Mouse (Mus musculus) midbrain, embryonic 13.5 days (tissue): ENCODE results near the gene Ube2d2b. TPM values are rescaled to one million over a fixed set of nuclear protein-coding genes. Genes with fewer than 3 reads are reported as not detected.

ENCODE experiments used
- ATAC-seq: fragments of 200-750 bp; cut with Nextera tagmentation; 2 replicates; pipeline ENCODE4 v1.8.0; 2017; ENCODE audit warnings: mild to moderate bottlenecking, moderate TSS enrichment, moderate library complexity
- H3K27ac ChIP-seq: fragments of 300-500 bp; sonication (generic); 2 replicates; pipeline ENCODE4 v1.5.1; 2015; ENCODE audit warnings: inconsistent platforms, mild to moderate bottlenecking, moderate library complexity
- H3K27me3 ChIP-seq: fragments of 300-500 bp; sonication (generic); 2 replicates; pipeline ENCODE4 v1.6.1; 2015; ENCODE audit warnings: mild to moderate bottlenecking, inconsistent platforms
- H3K36me3 ChIP-seq: fragments of 300-500 bp; sonication (generic); 2 replicates; pipeline ENCODE4 v1.6.1; 2015; ENCODE audit warnings: mild to moderate bottlenecking, inconsistent platforms
- H3K4me1 ChIP-seq: fragments of 300-500 bp; sonication (generic); replicated peaks from 2 replicates; pipeline ENCODE4 v1.6.1; 2015; ENCODE audit warnings: inconsistent platforms
- H3K4me2 ChIP-seq: fragments of 300-500 bp; sonication (generic); replicated peaks from 2 replicates; pipeline ENCODE4 v1.6.1; 2015; ENCODE audit warnings: moderate library complexity, mild to moderate bottlenecking, inconsistent platforms
- H3K4me3 ChIP-seq: fragments of 300-500 bp; sonication (generic); replicated peaks from 2 replicates; pipeline ENCODE4 v1.5.1; 2015; ENCODE audit warnings: mild to moderate bottlenecking, inconsistent platforms
- H3K9ac ChIP-seq: fragments of 300-500 bp; sonication (generic); replicated peaks from 2 replicates; pipeline ENCODE4 v1.6.1; 2015; ENCODE audit warnings: mild to moderate bottlenecking, inconsistent platforms
- H3K9me3 ChIP-seq: fragments of 300-500 bp; sonication (generic); 2 replicates; pipeline ENCODE4 v1.6.1; 2016; ENCODE audit warnings: mild to moderate bottlenecking, inconsistent platforms
- WGBS: fragments of 180-500 bp; shearing (Covaris S2); methylation state at CpG from one replicate; pipeline ENCODE4 v1.1.7; 2015; 5-methylcytosine and 5-hydroxymethylcytosine counted together
- polyA plus RNA-seq: library from polyadenylated mRNA; unstranded; fragments of >200 nt; fragmentation: Nextera tagmentation; extraction: Ambion mirVana; gene quantifications from 2 replicates; pipeline ENCODE4 v1.2.1, GENCODE M21; 2015

Ube2d2b gene
- polyA plus RNA-seq, 1 experiment from 2014 or later: 0.12 TPM

- peaks cover 8% of the 10 kb centered on the region for H3K4me1 ChIP-seq
- no peak overlapping the region for H3K27ac ChIP-seq
- ATAC-seq: no peak
- H3K9me3 ChIP-seq: no peaks in the 10 kb centered on the region
- H3K36me3 ChIP-seq: no peaks in the 10 kb centered on the region
- WGBS: 52% methylated on average over 2 of the region's 2 CpGs
- H3K9ac ChIP-seq: no peak overlapping the region
- H3K4me3 ChIP-seq: no peak overlapping the region
- no peak overlapping the region for H3K4me2 ChIP-seq
- H3K27me3 ChIP-seq: no peaks in the 10 kb centered on the region
These were observed 29.1 kb downstream of the Ube2d2b start for GRCm38 (mm10) chr5:107858963-107859362.

DNA sequence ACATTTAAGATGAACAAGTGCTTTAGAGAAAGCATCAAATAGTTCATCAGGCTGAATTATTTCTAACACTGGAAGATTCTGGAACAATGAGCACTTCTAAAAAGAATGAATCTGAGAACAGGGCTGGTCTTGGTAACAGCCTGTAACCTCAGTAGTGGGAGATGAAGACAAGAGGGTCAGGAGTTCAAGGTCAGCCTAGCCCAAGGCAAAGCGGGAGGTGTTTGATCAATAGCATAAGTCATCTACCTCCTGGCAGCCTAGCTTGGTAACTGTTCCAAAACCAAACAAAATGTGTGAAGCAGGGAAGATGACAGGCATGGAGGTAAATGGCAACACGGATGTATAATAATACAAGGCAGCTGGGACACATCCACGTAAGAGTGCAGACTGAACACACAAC is 34.1 kb downstream of the Ube2d2b start:
- ATAC-seq: no peak
- Histone ChIP-seq H3K4me3 (no peak overlapping the region), H3K27me3 (no peaks in the 10 kb centered on the region), H3K4me2 (no peak overlapping the region), H3K9ac (no peak overlapping the region), H3K9me3 (no peaks in the 10 kb centered on the region), H3K36me3 (no peaks in the 10 kb centered on the region), H3K27ac (no peak overlapping the region), H3K4me1 (peaks cover 8% of the 10 kb centered on the region; the same call in 1 of the 2 replicates)
- WGBS: 87% methylated on average over 3 of the region's 3 CpGs

DNA sequence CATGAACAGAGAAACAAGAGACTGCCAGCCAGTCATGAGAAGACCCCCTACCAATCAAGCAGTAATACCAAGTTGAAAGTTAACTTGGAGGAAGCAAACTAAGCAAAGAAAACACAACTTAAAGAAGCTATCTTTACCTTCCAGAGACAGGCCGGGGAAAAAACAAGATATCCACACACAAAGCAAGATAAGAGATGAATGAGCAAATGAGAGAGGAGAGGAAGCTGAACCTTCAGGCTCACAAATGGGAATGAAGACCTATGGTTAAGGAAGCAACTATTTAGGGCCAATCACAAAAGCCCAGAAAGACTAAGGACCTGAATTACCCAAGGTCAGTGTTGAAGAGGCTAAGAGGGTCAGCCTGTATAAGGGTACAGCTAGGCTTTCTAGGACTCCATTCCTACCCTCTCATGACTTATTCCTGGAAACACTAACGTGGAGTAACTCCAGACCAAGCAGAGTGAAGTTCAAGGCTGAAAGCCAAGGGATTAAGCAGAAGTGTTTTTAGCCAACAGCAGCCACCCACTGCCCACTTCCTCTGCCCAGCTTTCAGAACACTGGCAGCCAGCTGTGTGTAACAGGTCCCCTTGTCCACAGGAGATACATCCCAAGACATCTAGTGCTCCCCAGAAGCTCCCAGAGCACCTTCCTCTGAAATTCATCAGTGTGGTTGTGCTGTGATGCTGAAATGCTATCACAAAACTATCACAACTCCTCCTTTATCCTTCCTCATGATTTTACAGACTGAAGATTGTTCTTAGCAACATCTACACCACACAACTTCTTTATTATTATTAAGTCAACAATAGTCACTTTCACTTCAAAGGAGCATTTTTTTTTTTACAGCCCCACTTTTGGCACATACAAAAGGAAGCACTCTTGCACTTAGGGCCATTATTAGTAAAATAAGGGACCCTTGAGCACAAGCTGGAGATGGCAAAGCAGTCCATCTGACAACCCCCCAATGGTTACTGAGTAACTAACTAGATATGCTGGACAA is 36.5 kb downstream of the Ube2d2b start:
- H3K27ac ChIP-seq: no peak overlapping the region
- 82% methylated on average over 2 of the region's 2 CpGs for WGBS
- no peak overlapping the region for H3K4me2 ChIP-seq
- ATAC-seq: no peak
- 0 out of 2 replicates have a peak, but pooled peaks cover 4% of the 10 kb centered on the region for H3K27me3 ChIP-seq
- no peak overlapping the region for H3K4me3 ChIP-seq
- peaks cover 8% of the 10 kb centered on the region; the same call in 1 of the 2 replicates for H3K4me1 ChIP-seq
- no peaks in the 10 kb centered on the region for H3K9me3 ChIP-seq
- H3K36me3 ChIP-seq: no peaks in the 10 kb centered on the region
- no peak overlapping the region for H3K9ac ChIP-seq

DNA sequence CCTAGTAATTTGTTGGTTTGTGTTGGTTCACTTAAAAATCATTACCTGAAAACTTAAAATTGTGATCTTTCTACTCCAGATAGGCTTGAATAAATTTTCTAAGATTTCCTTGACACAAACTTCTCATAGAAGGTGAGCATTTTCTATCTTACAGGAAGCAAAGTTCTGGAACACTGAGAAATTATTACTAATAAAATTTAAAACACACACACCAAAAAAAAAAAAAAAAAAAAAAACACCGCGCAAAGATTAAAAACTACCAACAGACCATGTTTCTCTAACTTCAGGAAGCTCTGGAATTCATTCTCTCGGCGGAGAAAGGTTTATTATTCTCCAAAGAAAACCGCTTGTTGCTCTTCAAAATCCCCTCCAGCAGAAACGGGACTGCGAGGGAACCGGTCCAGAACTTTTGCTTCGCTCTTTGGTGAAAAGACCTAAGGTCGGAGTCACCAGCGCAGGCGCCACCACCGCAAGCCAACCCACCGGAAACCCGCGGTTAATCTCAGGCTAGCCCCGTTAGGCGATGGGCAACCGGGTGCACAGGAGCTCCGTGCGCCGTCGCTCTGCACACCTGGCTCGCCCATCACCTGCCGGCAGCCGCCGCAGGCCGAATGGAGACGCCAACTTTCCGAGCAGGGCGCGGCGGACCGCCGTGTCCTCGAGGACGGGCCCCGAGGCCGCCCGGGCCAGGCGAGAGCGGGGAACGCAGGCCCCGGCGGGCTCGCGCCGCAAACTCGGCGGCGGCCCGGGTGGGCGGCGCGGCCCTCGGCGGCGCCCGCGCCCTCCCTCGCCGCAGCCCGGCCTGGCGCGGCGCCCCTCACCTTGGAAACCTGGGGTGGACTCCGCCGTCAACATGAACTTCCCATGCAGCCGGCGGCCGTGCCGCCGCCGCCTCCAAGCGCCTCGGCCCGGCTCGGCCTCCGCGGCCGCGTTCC is 38.3 kb downstream of the Ube2d2b start:
- ATAC-seq: peak; percentile 83
- Histone ChIP-seq H3K4me2 (peak overlapping the region; percentile 74), H3K27me3 (0 out of 2 replicates have a peak, but pooled peaks cover 4% of the 10 kb centered on the region), H3K4me1 (peaks cover 8% of the 10 kb centered on the region; the same call in 1 of the 2 replicates), H3K9me3 (no peaks in the 10 kb centered on the region), H3K27ac (peak overlapping the region; percentile 92), H3K4me3 (peak overlapping the region; percentile 83), H3K36me3 (no peaks in the 10 kb centered on the region), H3K9ac (peak overlapping the region; percentile 88)
- under 1% methylated on average over 69 of the region's 82 CpGs for WGBS

DNA sequence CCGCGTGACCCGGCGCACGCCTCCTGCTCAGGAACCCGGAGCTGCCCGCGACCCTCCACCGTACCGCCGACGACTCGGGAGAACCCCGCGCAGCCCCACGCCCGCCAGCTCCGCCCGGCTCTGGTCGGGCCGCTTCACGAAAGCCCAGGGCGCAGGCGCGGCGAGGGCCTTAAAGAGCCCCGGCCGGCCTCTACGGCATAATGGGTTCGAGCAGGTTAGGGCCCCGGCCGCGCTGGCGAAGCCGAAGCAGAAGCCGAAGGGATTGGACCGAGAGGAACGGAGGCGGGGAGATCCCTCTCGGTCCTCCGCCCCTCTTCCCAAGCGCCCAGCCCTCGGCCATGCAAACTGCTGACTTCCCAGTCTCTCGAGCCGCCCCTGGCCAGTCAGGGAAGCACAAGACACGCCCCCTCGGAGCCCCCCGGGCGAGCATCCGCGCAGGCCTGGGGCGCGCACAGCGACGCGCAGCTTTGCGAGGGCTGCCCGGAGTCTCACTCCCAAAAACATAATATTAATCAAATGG is 39.1 kb downstream of the Ube2d2b start:
- peak overlapping the region; percentile 74 for H3K4me2 ChIP-seq
- H3K9me3 ChIP-seq: no peaks in the 10 kb centered on the region
- peaks cover 8% of the 10 kb centered on the region; the same call in 1 of the 2 replicates for H3K4me1 ChIP-seq
- peak overlapping the region; percentile 92 for H3K27ac ChIP-seq
- no peaks in the 10 kb centered on the region for H3K36me3 ChIP-seq
- ATAC-seq: peak; percentile 100
- H3K9ac ChIP-seq: peak overlapping the region; percentile 88
- H3K27me3 ChIP-seq: 0 out of 2 replicates have a peak, but pooled peaks cover 4% of the 10 kb centered on the region
- WGBS: under 1% methylated on average over 55 of the region's 58 CpGs
- H3K4me3 ChIP-seq: peak overlapping the region; percentile 83

DNA sequence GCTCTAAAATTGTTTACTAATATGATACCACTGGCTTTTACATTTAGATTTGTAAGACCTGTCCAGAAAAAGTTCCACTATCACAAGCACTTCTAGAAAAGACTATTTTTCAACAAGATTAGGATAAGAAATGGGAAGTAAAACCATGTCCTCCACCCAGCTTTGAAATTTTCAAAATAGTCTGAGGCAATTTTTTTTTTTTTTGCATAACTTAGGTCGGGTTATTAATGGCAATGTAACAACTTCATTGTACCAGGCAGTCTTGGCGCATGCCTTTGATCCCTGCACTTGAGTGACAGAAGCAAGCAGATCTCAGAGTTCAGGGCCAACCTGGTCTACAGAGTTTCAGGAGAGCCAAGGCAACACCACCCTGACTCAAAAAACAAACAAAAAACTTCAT is 39.8 kb downstream of the Ube2d2b start:
- Histone ChIP-seq H3K27ac (no peak overlapping the region), H3K4me3 (no peak overlapping the region), H3K4me2 (no peak overlapping the region), H3K9me3 (no peaks in the 10 kb centered on the region), H3K27me3 (0 out of 2 replicates have a peak, but pooled peaks cover 4% of the 10 kb centered on the region), H3K9ac (no peak overlapping the region), H3K4me1 (peaks cover 8% of the 10 kb centered on the region; the same call in 1 of the 2 replicates), H3K36me3 (no peaks in the 10 kb centered on the region)
- no peak for ATAC-seq
- 62% methylated on average over 2 of the region's 2 CpGs for WGBS

GRCm38 (mm10) chr5:107873330-107873729 is 43.4 kb downstream of the Ube2d2b start:
- no peak overlapping the region for H3K9ac ChIP-seq
- no peak for ATAC-seq
- H3K4me2 ChIP-seq: no peak overlapping the region
- no peak overlapping the region for H3K27ac ChIP-seq
- H3K4me1 ChIP-seq: no peaks in the 10 kb centered on the region
- WGBS: 91% methylated on average over 6 of the region's 6 CpGs
- H3K36me3 ChIP-seq: no peaks in the 10 kb centered on the region
- no peak overlapping the region for H3K4me3 ChIP-seq
- H3K27me3 ChIP-seq: 0 out of 2 replicates have a peak, but pooled peaks cover 4% of the 10 kb centered on the region
- no peaks in the 10 kb centered on the region for H3K9me3 ChIP-seq

- 67% methylated on average over 7 of the region's 7 CpGs for WGBS
These were observed 44.0 kb downstream of the Ube2d2b start for GRCm38 (mm10) chr5:107873886-107874302.

GRCm38 (mm10) chr5:107874561-107875260 is 44.8 kb downstream of the Ube2d2b start, which contains the start of gene Evi5:
Gene Evi5, minus strand, starts transcription at chr5:107875107.
- 0 out of 2 replicates have a peak, but pooled peaks cover 4% of the 10 kb centered on the region for H3K27me3 ChIP-seq
- no peaks in the 10 kb centered on the region for H3K9me3 ChIP-seq
- no peak within 1 kb of the TSS for H3K4me2 ChIP-seq
- no peak within 1 kb of the TSS for H3K9ac ChIP-seq
- WGBS: 56% methylated on average over 4 of the region's 4 CpGs
- H3K27ac ChIP-seq: no peak within 1 kb of the TSS
- no peaks in the 10 kb centered on the region for H3K4me1 ChIP-seq
- no peak for ATAC-seq
- no peak within 1 kb of the TSS for H3K4me3 ChIP-seq
- H3K36me3 ChIP-seq: no peaks in the 10 kb centered on the region

More at GRCm38 (mm10) chr5:107873886-107874302, 44.0 kb downstream of the Ube2d2b start:
- Histone ChIP-seq H3K9me3 (no peaks in the 10 kb centered on the region), H3K4me1 (no peaks in the 10 kb centered on the region), H3K9ac (no peak overlapping the region), H3K36me3 (no peaks in the 10 kb centered on the region), H3K4me3 (no peak overlapping the region), H3K27me3 (0 out of 2 replicates have a peak, but pooled peaks cover 4% of the 10 kb centered on the region), H3K4me2 (no peak overlapping the region), H3K27ac (no peak overlapping the region)
- no peak for ATAC-seq

GRCm38 (mm10) chr5:107875261-107875611 is 45.3 kb downstream of the Ube2d2b start:
- Histone ChIP-seq H3K36me3 (no peaks in the 10 kb centered on the region), H3K4me3 (no peak overlapping the region), H3K4me1 (no peaks in the 10 kb centered on the region), H3K27me3 (0 out of 2 replicates have a peak, but pooled peaks cover 3% of the 10 kb centered on the region), H3K9me3 (no peaks in the 10 kb centered on the region), H3K4me2 (no peak overlapping the region), H3K9ac (no peak overlapping the region), H3K27ac (no peak overlapping the region)
- ATAC-seq: no peak

DNA sequence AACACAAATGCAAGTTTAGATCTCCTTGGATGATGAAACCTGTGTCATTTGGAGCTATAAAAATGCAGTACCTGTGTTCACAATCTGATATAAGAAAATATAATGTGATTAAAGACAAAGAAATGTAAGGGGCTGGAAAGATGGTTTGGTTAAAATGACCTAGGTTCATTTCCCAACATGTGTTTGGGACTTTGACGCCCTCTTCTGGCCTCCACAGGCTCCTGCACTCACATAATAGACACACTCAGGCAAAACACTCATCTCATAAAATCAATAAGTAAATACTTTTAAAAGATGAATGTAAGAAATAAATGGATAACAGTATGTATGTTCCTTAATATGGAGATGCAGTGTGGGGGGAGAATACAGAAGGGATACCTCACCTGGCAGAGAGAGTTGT is 47.2 kb downstream of the Ube2d2b start:
- Histone ChIP-seq H3K27ac (no peak overlapping the region), H3K9ac (no peak overlapping the region), H3K9me3 (no peaks in the 10 kb centered on the region), H3K36me3 (no peaks in the 10 kb centered on the region), H3K4me1 (no peaks in the 10 kb centered on the region), H3K4me3 (no peak overlapping the region), H3K4me2 (no peak overlapping the region), H3K27me3 (no peaks in the 10 kb centered on the region)
- no peak for ATAC-seq
- WGBS: 90% methylated on average over 1 of the region's 1 CpGs
